Mouse (Mus musculus): Measurements from ENCODE around the gene Cct7.

DNA sequence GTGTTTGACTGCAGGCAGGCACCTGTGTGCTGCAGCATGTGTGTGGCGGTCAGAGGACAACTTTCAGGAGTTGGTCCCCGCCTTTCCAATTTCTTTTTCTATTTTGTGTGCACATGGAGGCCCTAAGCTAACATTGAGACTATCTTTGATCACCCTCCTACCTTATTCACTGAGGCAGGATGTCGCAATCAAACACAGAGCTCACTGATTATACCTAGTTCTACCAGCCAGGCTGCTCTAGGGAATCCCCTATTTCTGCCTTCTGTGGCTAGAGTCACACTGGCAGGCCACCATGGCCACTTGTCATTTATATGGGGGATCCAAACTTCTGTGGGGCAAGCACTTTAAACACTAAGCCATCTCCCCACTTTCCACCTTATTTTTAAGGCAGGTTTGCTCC lies 38.4 kb downstream of the Cct7 start:
- TF ChIP-seq CTCF (IDR thresholded peaks at IDR 0.05; ENCODE audit: control insufficient read depth, insufficient read depth, low read length), result no peak
- no peak for TF ChIP-seq POLR2A (IDR thresholded peaks at IDR 0.05; ENCODE audit: borderline replicate concordance, control insufficient read depth, low read depth, low read length)
